Mouse (Mus musculus) ovary, postnatal 14 days (tissue): ENCODE measurements around the gene Hao1.
A peak's percentile ranks its signal among the peaks of the same experiment; 100 is the strongest.

Experiments used
- DNase-seq: peaks from one replicate; pipeline ENCODE4 v3.0.0; 2022; ENCODE audit warnings: low spot score

Hao1 gene

GRCm38 (mm10) chr2:134462321-134462720 is 91.8 kb downstream of the Hao1 start:
- DNase-seq = no peak

- peak; percentile 6 for DNase-seq
Observed at GRCm38 (mm10) chr2:134460831-134461230, 93.3 kb downstream of the Hao1 start.

- DNase-seq = no peak
Observed at GRCm38 (mm10) chr2:134456065-134456505, 98.1 kb downstream of the Hao1 start.

- DNase-seq = no peak
Observed at GRCm38 (mm10) chr2:134452748-134453147, 101.4 kb downstream of the Hao1 start.

- DNase-seq = no peak
Observed at GRCm38 (mm10) chr2:134450976-134451375, 103.2 kb downstream of the Hao1 start.
